Mouse (Mus musculus): ENCODE measurements at regions not wholly inside any gene's neighbourhood (a gene's known extent, or its start where the extent isn't known, plus 50 kb on each side); places are given as distances from the start of the nearest gene placed in this dataset.

DNA sequence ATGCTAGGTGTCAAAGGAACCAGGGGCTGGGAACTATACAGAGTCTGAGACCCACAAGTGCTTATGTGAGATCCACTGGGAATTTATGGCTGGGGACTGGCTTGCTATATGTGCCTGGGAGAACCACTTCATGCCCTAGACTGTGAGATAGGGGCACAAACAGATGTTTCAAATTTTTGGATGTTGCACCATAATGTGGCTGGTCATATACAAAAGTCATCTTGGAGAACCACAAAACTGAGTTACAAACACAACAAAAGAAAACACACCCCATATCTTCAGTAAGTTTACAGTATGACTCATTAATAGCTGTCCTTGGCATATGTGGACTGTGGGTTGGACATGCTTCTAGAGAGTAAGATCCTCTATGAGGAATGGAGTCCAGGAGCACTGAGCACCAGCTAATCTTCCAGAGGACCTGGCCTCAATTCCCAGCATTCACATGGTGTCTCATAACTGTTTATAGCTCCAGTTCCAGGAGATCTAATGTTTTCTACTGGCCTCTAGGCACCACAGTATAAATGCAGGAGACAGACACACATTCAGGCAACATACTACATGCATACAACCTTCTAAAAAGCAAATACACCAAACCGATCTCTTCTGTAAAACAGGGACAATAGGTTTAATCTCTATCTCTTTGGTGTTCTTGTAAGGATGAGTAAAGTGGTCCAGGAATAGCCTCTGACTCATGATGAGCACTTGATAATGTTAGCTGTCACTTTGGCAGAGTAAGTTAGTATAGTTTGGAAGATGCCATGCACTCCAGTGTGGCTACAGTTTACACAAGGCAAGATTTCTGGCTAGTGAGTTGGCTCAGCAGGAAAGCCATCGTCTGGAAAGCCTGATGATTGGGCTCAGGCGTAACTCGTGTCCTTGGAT is 132.0 kb upstream of the Ptbp2 start:
- Histone ChIP-seq H3K4me3 (replicated peaks; ENCODE audit: extremely low read depth, low read depth, low read length) (no peak overlapping the region), H3K4me1 (ENCODE audit: control insufficient read depth, insufficient read depth, low read length) (no peaks in the 10 kb centered on the region)
- no peak for TF ChIP-seq POLR2A (IDR thresholded peaks at IDR 0.05; ENCODE audit: borderline replicate concordance, extremely low read depth, low read depth, low read length)
- TF ChIP-seq CTCF (IDR thresholded peaks at IDR 0.05; ENCODE audit: insufficient read depth, low read length), result no peak
- no peak for DNase-seq
- WGBS, result 67% methylated on average over 4 of the region's 4 CpGs

DNA sequence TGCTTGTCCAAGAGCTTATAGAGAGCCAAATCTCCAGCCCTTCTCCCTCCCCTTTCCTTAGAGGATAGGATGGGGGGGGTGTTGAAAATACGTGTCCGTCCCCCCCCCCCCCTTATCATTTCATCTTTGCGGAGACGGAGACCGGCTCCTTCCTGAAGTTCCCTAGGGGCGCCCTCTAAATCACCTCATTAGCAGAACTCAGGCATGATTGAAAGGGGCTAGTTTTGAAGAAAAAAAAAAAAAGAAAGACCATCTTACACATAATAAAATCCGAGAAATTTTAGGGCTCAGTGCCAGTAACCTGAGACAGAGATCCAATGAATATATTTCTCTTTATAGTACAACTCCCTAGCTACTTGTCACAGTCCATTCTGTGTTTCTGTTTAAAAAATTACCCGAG is 127.3 kb upstream of the Ptbp2 start:
- 45% methylated on average over 8 of the region's 8 CpGs for WGBS
- DNase-seq, result no peak
- H3K4me3 ChIP-seq (replicated peaks; ENCODE audit: extremely low read depth, low read depth, low read length), result no peak overlapping the region
- H3K4me1 ChIP-seq (ENCODE audit: control insufficient read depth, insufficient read depth, low read length), result no peaks in the 10 kb centered on the region
- TF ChIP-seq CTCF (IDR thresholded peaks at IDR 0.05; ENCODE audit: insufficient read depth, low read length) (no peak), POLR2A (IDR thresholded peaks at IDR 0.05; ENCODE audit: borderline replicate concordance, extremely low read depth, low read depth, low read length) (no peak)

DNA sequence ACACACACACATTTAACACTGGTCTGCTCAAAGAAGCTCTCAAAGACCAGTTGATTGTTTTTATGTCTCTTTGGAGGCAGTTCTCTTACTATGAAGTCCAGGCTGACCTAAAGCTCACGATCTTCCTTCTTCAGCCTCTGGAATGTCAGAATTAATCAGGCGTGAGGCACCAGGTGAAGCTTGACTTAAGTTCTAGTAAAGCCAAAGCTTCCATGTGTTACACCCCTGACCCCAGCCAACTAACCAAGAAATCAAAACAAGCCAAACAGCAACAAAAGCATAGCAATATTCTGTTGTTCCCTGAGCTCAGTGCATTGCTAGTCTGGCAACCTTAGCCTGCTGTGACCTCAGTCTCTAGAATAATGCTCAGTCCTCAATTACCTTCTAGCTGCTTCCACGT is 120.0 kb upstream of the Ptbp2 start:
- WGBS, result 75% methylated on average over 3 of the region's 3 CpGs

DNA sequence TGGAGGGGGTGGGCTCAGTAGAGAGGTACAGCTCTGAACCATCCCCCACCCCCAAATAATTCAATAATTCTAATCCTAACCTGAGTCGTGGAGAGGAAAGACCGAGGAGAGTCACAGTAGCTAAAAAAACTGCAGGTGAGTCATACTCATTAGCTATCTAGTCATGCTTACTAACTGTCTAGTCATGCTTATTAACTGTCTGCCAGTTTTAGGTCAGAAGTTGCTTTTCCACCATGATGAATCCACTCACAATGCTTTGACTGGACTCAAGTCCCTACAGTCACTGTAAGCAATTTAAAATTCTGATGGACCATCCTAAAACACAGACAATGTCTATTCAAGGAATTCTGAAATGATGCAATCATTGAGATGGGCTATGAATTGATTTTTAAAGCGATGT is 110.9 kb upstream of the Ptbp2 start:
- Histone ChIP-seq H3K4me3 (replicated peaks; ENCODE audit: extremely low read depth, low read depth, low read length) (no peak overlapping the region), H3K4me1 (ENCODE audit: control insufficient read depth, insufficient read depth, low read length) (no peaks in the 10 kb centered on the region)
- WGBS, result 84% methylated on average over 3 of the region's 3 CpGs
- DNase-seq, result no peak
- no peak for TF ChIP-seq POLR2A (IDR thresholded peaks at IDR 0.05; ENCODE audit: borderline replicate concordance, extremely low read depth, low read depth, low read length)
- TF ChIP-seq CTCF (IDR thresholded peaks at IDR 0.05; ENCODE audit: insufficient read depth, low read length), result no peak

More for the DNA sequence above, 120.0 kb upstream of the Ptbp2 start:
- no peak for DNase-seq
- no peak for TF ChIP-seq POLR2A (IDR thresholded peaks at IDR 0.05; ENCODE audit: borderline replicate concordance, extremely low read depth, low read depth, low read length)
- TF ChIP-seq CTCF (IDR thresholded peaks at IDR 0.05; ENCODE audit: insufficient read depth, low read length), result no peak
- no peak overlapping the region for H3K4me3 ChIP-seq (replicated peaks; ENCODE audit: extremely low read depth, low read depth, low read length)
- H3K4me1 ChIP-seq (ENCODE audit: control insufficient read depth, insufficient read depth, low read length), result no peaks in the 10 kb centered on the region

DNA sequence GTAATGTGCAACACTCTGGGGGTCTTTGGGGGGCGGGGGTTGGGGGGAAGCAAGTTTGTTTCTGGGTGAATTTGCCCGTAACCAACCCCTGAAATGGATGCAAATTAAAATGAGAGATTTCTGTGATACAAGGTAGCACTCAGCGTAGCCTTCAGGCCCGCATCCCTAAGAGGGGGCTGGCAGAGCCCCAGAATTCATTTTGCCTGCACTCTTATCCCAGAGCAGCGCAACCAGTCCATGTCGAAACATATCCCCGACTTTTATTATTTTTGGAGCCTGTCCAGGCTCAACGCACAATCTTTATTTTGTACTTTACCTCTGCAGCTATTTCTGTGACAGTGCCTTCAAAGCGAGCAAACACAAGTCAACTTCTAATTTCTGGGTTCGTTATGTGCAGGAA is 109.8 kb upstream of the Ptbp2 start:
- TF ChIP-seq CTCF (IDR thresholded peaks at IDR 0.05; ENCODE audit: insufficient read depth, low read length), result no peak
- TF ChIP-seq POLR2A (IDR thresholded peaks at IDR 0.05; ENCODE audit: borderline replicate concordance, extremely low read depth, low read depth, low read length), result no peak
- 52% methylated on average over 10 of the region's 10 CpGs for WGBS
- DNase-seq, result no peak
- Histone ChIP-seq H3K4me1 (ENCODE audit: control insufficient read depth, insufficient read depth, low read length) (no peaks in the 10 kb centered on the region), H3K4me3 (replicated peaks; ENCODE audit: extremely low read depth, low read depth, low read length) (no peak overlapping the region)

DNA sequence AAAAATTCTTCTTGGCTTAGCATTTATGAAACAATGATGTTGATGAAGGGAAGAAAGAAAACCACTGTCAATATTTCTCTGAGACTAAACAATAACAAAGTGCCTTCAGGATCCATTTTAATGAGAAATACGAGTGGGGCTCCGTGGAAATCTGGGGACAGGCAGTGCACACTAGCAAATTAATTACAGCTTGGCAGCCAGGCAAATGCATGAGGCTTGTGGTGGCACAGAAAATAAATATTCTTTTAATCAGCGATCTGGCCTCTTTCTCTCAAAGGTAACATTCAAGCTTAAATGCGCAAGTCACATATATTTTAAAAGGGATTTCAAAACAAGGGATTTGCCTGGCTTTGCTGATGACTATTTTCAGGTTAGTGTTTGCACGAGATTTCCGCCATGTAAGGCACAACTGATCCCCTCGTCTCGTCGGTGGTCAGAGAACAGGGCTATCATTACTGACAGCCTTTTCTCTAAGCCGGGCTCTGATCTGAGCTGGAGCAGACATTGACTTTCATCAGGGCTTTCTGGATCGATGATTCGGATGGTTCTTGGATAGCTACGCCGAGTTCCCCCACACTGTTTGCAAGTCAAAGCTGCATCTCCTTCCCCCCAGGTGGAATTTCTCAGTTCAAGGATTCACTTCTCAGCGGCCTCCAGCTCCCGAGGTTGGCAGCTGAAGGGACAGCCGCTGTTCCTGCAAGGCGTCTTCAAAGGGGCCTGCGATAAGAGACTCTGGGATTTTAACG is 109.1 kb upstream of the Ptbp2 start:
- H3K4me1 ChIP-seq (ENCODE audit: control insufficient read depth, insufficient read depth, low read length), result no peaks in the 10 kb centered on the region
- 31% methylated on average over 20 of the region's 20 CpGs for WGBS
- no peak for DNase-seq
- TF ChIP-seq CTCF (IDR thresholded peaks at IDR 0.05; ENCODE audit: insufficient read depth, low read length) (no peak), POLR2A (IDR thresholded peaks at IDR 0.05; ENCODE audit: borderline replicate concordance, extremely low read depth, low read depth, low read length) (no peak)
- no peak overlapping the region for H3K4me3 ChIP-seq (replicated peaks; ENCODE audit: extremely low read depth, low read depth, low read length)

DNA sequence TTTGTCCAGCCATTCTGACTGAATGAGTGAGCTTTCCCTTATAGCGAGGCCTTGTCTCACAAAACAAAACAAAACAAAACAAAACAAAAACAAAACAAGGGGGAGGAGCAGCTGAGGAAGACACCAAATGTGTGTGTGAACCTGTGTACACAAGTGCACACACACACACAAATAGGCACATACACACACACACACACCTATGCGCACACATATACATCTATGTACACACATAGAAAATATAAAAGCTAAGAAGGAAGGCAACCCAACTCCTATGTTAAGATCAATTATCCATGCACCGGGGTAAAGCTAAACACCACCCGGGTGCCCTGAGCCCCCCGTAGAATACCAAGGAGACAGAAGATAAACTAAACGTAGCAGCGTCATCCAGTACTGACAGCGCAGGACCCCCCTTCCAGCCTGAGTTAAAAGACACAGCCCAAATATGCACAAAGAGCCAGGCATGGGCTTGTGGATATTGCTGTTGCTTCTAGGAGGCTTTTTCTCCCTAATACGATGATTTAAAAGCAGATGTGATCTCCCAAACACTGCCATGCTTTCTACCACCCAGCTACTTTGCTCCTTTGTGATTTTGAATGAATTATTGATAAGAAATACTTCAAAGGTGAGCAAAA is 108.4 kb upstream of the Ptbp2 start:
- WGBS, result 74% methylated on average over 9 of the region's 9 CpGs
- no peak for DNase-seq
- no peak for TF ChIP-seq POLR2A (IDR thresholded peaks at IDR 0.05; ENCODE audit: borderline replicate concordance, extremely low read depth, low read depth, low read length)
- TF ChIP-seq CTCF (IDR thresholded peaks at IDR 0.05; ENCODE audit: insufficient read depth, low read length), result no peak
- H3K4me1 ChIP-seq (ENCODE audit: control insufficient read depth, insufficient read depth, low read length), result no peaks in the 10 kb centered on the region
- H3K4me3 ChIP-seq (replicated peaks; ENCODE audit: extremely low read depth, low read depth, low read length), result no peak overlapping the region

DNA sequence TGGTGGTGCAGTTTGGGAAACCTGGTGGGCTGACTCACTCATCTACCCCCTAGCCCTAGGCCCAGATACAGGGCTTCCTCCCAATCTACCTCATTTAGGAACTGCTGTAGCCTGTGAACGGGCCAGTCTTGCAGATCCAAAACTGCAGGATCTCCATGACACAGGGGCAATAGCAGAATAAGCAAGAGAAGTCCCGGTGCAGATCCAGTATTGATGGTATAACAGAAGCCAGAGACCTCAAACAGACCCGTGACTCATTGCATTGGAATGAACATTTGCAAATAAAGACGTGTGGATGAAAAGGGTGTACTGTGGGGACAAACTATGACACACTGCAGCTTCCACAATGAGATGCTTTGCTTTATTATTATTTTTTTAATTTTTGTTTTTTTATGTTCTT is 106.6 kb upstream of the Ptbp2 start:
- Histone ChIP-seq H3K4me1 (ENCODE audit: control insufficient read depth, insufficient read depth, low read length) (no peaks in the 10 kb centered on the region), H3K4me3 (replicated peaks; ENCODE audit: extremely low read depth, low read depth, low read length) (no peak overlapping the region)
- WGBS, result 37% methylated on average over 4 of the region's 4 CpGs
- TF ChIP-seq CTCF (IDR thresholded peaks at IDR 0.05; ENCODE audit: insufficient read depth, low read length), result no peak
- no peak for TF ChIP-seq POLR2A (IDR thresholded peaks at IDR 0.05; ENCODE audit: borderline replicate concordance, extremely low read depth, low read depth, low read length)
- no peak for DNase-seq

DNA sequence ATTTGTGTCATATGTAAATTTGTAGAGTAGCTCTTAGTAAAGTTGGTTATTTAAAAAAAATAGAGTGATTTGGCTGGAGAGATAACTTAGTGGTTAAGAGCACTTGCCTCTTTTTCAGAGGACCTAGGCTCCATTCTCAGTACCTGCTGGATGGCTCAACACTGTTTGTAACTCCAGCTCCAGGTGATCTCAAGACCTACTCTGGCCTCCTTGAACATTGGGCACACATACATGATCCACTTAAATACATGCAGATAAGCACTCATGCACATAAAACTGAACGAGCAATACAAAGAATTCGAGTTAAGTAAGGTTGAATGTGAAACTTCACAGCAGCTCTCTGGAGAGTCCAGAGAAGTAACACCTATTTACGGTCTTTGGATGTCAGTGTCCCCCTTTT is 104.2 kb upstream of the Ptbp2 start:
- H3K4me3 ChIP-seq (replicated peaks; ENCODE audit: extremely low read depth, low read depth, low read length), result no peak overlapping the region
- 67% methylated on average over 3 of the region's 3 CpGs for WGBS
- TF ChIP-seq CTCF (IDR thresholded peaks at IDR 0.05; ENCODE audit: insufficient read depth, low read length) (no peak), POLR2A (IDR thresholded peaks at IDR 0.05; ENCODE audit: borderline replicate concordance, extremely low read depth, low read depth, low read length) (no peak)
- DNase-seq, result no peak
- no peaks in the 10 kb centered on the region for H3K4me1 ChIP-seq (ENCODE audit: control insufficient read depth, insufficient read depth, low read length)
